Mouse (Mus musculus) bone marrow, adult 2 months (tissue): ENCODE measurements around the gene Slc38a9.

Experiments
- CTCF ChIP-seq: fragments of 200-500 bp; IDR thresholded peaks from 2 replicates; pipeline ENCODE4 v1.5.1; 2011; ENCODE audit warnings: low read length, control low read depth; ENCODE audit not compliant: control insufficient read depth, insufficient read depth
- POLR2A ChIP-seq: fragments of 200-500 bp; IDR thresholded peaks from 2 replicates; pipeline ENCODE4 v1.6.1; 2011; ENCODE audit warnings: low read depth, mild to moderate bottlenecking, control low read depth, low read length, borderline replicate concordance; ENCODE audit not compliant: control insufficient read depth

DNA sequence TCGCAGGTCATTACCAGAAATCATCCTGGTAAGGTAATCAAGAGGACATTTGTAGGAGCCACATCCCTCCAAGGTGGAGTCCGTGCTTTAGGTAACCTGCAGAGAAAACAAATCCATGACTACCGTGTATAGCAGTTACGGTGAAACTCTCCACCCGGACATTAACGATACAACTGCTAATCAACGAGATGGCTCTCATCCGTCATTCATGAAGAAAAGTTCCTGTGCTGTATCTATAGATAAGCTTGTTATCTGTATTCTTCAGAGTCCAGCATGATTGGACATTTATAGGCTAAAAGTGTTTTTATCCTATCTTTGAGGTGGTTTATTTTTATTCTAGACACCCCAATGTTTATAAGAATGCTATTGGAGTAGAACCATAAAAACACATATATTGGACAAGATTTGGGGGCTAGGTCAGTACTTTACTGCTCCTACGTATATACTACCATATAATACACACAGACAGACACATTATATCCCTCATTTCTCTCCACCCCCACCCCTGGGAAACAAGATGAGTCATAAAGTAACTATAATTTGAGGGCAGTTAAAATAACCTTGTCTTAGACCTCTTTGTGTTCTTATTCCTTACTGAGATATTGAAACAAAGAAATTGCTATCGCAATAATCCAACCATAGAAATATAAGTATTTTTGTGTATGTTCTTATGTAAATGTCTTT is 32.5 kb downstream of the Slc38a9 start:
- TF ChIP-seq CTCF (no peak), POLR2A (no peak)
